Mouse (Mus musculus) testis, adult 2 months (tissue): ENCODE results near the gene Wnt5b.

Experiments used
- CTCF ChIP-seq: fragments of 200-500 bp; IDR thresholded peaks from 2 replicates; pipeline ENCODE4 v1.5.1; 2012; ENCODE audit warnings: low read depth, mild to moderate bottlenecking, inconsistent platforms, low read length, moderate library complexity; ENCODE audit not compliant: control insufficient read depth, insufficient read depth, insufficient replicate concordance
- POLR2A ChIP-seq: fragments of 200-500 bp; IDR thresholded peaks from 2 replicates; pipeline ENCODE4 v1.6.1; 2012; ENCODE audit warnings: low read depth, mild to moderate bottlenecking, inconsistent platforms, low read length, moderate library complexity; ENCODE audit not compliant: control insufficient read depth

DNA sequence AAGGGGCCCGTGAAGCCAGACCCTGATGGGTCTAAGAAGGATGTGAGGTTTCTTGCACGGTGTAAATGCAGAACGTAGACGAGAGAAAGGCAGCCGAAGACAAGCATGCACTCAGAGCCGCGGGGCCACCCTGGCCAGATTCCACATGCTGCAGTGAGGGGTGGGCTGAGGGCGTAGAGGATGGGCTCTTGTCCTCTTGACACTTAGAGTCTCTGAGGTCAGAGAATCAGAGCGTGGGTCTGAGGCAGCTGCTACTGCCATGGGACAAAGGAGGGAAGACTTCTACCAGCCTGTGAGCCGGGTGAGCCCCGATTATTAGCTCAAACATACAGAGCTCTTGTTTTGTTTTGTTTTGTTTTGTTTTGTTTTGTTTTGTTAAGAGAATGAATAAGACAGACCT is 53.6 kb downstream of the Wnt5b start:
- no peak for TF ChIP-seq POLR2A
- TF ChIP-seq CTCF = no peak
